Mouse (Mus musculus) spleen, postnatal 10 days (tissue): Measurements from ENCODE around the gene Tmsb10.

ENCODE experiments used
- DNase-seq, 2 experiments: peaks; one replicate each; pipeline ENCODE4 v3.0.0; 2021 to 2022; ENCODE audit warnings: low spot score in 2 of 2

The Tmsb10 gene

DNA sequence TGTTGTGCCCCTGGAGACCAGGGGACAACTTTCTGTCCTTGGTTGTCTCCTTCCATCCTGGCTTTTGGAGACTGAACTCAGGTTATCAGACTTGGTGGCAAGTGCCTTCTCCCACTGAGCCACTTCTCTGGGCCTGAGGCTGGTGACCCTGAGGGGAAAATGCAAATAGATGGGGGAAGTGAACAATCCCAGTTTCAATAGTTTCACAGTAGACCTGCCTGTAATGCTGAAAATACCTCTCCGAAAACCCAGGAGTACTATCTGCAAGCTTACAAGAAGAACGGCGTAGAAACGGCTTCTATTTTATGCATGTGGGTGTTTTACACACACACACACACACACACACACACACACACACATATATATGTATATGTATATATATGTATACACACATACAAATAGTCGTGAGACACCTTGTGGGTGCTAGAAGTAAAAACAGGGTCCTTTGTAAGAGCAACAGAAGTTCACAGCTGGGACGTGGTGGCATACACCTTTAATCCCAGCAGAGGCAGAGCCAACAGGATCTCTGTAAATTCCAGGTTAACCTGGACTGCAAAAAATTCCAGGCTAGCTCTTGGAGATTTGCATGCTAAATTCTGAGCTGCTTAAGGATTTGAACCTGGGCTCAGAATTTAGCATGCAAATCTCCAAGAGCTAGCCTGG, 44.3 kb downstream of the Tmsb10 start:
- no peak for DNase-seq

DNA sequence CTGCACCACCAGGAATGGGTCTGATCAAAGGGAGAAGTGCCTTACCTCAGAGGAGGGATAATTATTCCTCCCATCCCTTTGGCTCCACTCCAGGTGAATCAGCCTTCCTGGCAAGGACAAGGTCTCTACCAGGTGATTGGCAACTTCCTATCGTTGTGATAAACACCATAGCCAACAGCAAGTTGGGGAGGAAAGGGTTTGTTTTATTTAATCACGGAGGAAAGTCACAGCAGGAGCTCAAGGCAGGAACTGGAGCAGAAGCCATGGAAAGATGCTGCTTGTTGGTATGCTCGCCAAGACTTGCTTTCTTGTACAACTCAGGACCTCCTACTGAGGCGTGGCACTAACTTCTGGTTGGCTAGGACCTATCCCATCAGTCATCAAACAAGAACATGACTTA, 47.3 kb downstream of the Tmsb10 start:
- no peak for DNase-seq
